Mouse (Mus musculus) intestine, postnatal 0 days (tissue): Measurements from ENCODE around the gene Hscb. TPM values are rescaled to one million over a fixed set of nuclear protein-coding genes. Genes with fewer than 3 reads are reported as not detected.

Experiments used
- ATAC-seq: fragments of 200-750 bp; cut with Nextera tagmentation; 2 replicates; pipeline ENCODE4 v1.8.0; 2017; ENCODE audit warnings: mild to moderate bottlenecking, moderate TSS enrichment, moderate library complexity
- H3K27ac ChIP-seq: fragments of 300-500 bp; sonication (generic); 2 replicates; pipeline ENCODE4 v1.5.1; 2014; ENCODE audit warnings: mild to moderate bottlenecking, low read depth, low read length, moderate library complexity
- H3K27me3 ChIP-seq: fragments of 300-500 bp; sonication (generic); replicated peaks from 2 replicates; pipeline ENCODE4 v1.6.1; 2014; ENCODE audit warnings: low read length, mixed read lengths; ENCODE audit not compliant: control insufficient read depth, insufficient read depth
- H3K36me3 ChIP-seq: fragments of 300-500 bp; sonication (generic); 2 replicates; pipeline ENCODE4 v1.6.1; 2014; ENCODE audit warnings: mild to moderate bottlenecking, moderate library complexity; ENCODE audit not compliant: control insufficient read depth, insufficient read depth
- H3K4me1 ChIP-seq: fragments of 300-500 bp; sonication (generic); replicated peaks from 2 replicates; pipeline ENCODE4 v1.6.1; 2014; ENCODE audit warnings: antibody characterized with exemption, low read length, mixed read lengths; ENCODE audit not compliant: control insufficient read depth, insufficient read depth
- H3K4me2 ChIP-seq: fragments of 300-500 bp; sonication (generic); replicated peaks from 2 replicates; pipeline ENCODE4 v1.6.1; 2014; ENCODE audit warnings: low read depth, mild to moderate bottlenecking, moderate library complexity
- H3K4me3 ChIP-seq: fragments of 300-500 bp; sonication (generic); 2 replicates; pipeline ENCODE4 v1.5.1; 2014; ENCODE audit warnings: low read depth, low read length
- H3K9ac ChIP-seq: fragments of 300-500 bp; sonication (generic); 2 replicates; pipeline ENCODE4 v1.6.1; 2014; ENCODE audit warnings: mild to moderate bottlenecking, low read depth, low read length
- H3K9me3 ChIP-seq: fragments of 300-500 bp; sonication (generic); 2 replicates; pipeline ENCODE4 v1.6.1; 2016; ENCODE audit warnings: mixed run types; ENCODE audit not compliant: control insufficient read depth
- CTCF ChIP-seq: sonication (generic); IDR thresholded peaks from 2 replicates; pipeline ENCODE4 v1.5.1; 2016; ENCODE audit warnings: low read depth, mild to moderate bottlenecking, control low read depth, antibody characterized with exemption, moderate library complexity
- WGBS: fragments of 180-500 bp; shearing (Covaris S2); extraction: QIAGEN DNeasy Blood & Tissue Kit; methylation state at CpG from one replicate; pipeline ENCODE4 v1.1.7; 2014; 5-methylcytosine and 5-hydroxymethylcytosine counted together
- polyA plus RNA-seq: library from polyadenylated mRNA; unstranded; fragments of >200 nt; fragmentation: Nextera tagmentation; extraction: Ambion mirVana; gene quantifications from 2 replicates; pipeline ENCODE4 v1.2.1, GENCODE M21; 2015

Hscb gene
- polyA plus RNA-seq, 1 experiment from 2014 or later = 50.0 TPM

DNA sequence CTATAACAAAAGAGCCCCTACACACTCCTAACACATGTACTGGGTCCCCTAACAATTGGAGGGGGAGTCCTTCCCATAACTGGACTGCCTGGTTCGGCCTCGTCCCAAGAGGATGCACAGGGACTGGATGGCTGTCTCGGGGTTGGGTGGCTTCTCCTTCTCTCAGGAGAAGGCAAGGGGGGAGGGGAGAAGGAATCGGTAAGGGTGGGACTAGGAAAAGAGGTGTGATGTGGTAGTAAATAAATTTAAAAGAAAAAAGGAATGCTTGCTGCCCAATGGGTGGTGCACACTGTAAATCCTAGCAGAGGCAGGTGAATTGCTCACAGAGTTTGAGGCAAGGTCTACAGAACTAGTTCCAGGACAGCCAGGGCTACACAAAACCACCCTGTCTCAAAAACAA lies 33.4 kb downstream of the Hscb start:
- H3K9ac ChIP-seq = no peak overlapping the region
- no peak overlapping the region for H3K4me2 ChIP-seq
- ATAC-seq = no peak
- H3K27ac ChIP-seq = no peak overlapping the region
- peaks cover 4% of the 10 kb centered on the region; the same call in 1 of the 2 replicates for H3K36me3 ChIP-seq
- H3K4me1 ChIP-seq = peaks cover 4% of the 10 kb centered on the region
- H3K9me3 ChIP-seq = no peaks in the 10 kb centered on the region
- no peak overlapping the region for H3K4me3 ChIP-seq
- WGBS = 85% methylated on average over 4 of the region's 4 CpGs
- no peaks in the 10 kb centered on the region for H3K27me3 ChIP-seq
- no peak for TF ChIP-seq CTCF

DNA sequence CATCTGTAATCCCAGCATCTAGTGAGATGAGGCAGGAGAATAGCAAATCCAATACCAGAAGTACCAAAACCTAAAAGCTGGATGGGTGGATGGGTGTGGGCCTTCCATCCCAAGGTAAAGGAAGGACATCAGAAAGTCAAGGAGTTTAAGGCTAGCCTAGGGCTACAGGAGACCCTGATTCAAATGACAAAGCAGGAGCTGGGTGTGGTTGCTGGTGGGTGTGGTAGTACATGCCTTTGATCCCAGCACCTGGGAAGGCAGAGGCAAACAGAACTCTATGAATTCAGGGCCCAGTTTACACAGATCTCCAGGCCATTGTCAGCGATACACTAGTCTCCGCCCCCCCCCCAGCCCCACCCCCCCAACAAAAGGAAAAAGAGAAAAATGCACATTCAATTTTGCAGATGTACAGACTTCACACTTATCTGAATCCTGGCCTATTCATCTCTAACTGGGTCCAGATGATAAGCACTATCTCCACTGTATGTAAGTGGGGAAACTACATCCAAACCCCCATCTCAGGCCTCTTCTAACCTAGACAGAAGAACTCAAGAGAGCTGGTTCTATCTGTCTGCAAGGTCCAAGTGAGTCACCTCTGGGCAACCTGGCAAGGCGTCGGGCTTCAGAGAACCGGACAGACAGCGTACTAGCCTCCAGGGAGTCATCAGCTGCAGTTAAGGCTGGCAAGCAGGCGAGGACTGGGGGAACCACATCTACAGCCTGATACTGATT lies 35.4 kb downstream of the Hscb start:
- no peak for ATAC-seq
- H3K4me3 ChIP-seq = no peak overlapping the region

DNA sequence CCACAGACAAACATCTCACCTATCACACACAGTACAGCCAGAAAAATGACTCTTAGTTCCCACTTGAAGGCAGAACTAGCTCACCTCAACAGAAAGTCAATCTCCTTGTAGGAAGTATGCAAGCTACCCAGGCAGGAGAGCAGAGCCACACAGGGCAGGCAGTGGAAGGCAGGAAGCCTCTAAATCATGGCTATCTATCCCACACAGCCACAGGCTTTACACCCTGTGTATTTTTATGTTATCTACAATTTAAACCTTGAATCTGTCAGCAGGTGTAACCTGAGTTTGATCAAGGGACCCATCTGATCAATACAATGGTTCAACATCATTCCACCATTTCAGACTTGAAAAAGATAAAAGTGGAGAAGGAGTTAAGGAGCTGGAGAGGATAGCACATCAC lies 36.8 kb downstream of the Hscb start:
- Histone ChIP-seq H3K27ac (no peak overlapping the region), H3K4me1 (peaks cover 2% of the 10 kb centered on the region), H3K36me3 (peaks cover 28% of the 10 kb centered on the region), H3K4me2 (no peak overlapping the region), H3K27me3 (no peaks in the 10 kb centered on the region), H3K9me3 (no peaks in the 10 kb centered on the region), H3K9ac (no peak overlapping the region), H3K4me3 (no peak overlapping the region)
- TF ChIP-seq CTCF = no peak
- no peak for ATAC-seq

More for the DNA sequence above, 35.4 kb downstream of the Hscb start:
- Histone ChIP-seq H3K36me3 (peaks cover 14% of the 10 kb centered on the region; the same call in 1 of the 2 replicates), H3K27me3 (no peaks in the 10 kb centered on the region), H3K4me1 (peaks cover 4% of the 10 kb centered on the region), H3K9me3 (no peaks in the 10 kb centered on the region), H3K4me2 (no peak overlapping the region), H3K27ac (no peak overlapping the region), H3K9ac (no peak overlapping the region)
- TF ChIP-seq CTCF = no peak
- 75% methylated on average over 7 of the region's 7 CpGs for WGBS

DNA sequence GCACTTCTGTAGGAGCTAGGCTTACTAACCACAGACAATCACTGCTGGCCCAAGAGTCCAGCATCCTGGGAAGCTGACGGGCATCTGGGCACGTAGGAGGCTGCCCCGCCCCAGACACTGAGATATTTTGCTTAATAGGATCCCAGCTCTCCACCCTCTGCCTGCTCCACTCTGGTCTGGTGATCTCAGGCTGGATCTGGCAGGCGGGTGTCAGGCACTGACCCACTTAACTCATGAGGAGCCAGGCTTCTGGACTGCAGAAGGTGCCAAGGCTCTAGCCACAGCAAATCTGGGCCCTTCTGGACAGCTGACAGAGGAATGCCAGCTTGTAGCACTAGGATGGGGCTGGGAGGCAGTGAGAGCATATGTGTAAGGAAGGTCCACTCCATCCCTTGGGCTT lies 37.4 kb downstream of the Hscb start:
- Histone ChIP-seq H3K36me3 (peaks cover 32% of the 10 kb centered on the region), H3K4me1 (no peaks in the 10 kb centered on the region), H3K27me3 (no peaks in the 10 kb centered on the region), H3K9ac (no peak overlapping the region), H3K9me3 (no peaks in the 10 kb centered on the region), H3K4me3 (no peak overlapping the region), H3K27ac (no peak overlapping the region), H3K4me2 (no peak overlapping the region)
- WGBS = 81% methylated on average over 4 of the region's 4 CpGs
- no peak for TF ChIP-seq CTCF
- ATAC-seq = no peak

DNA sequence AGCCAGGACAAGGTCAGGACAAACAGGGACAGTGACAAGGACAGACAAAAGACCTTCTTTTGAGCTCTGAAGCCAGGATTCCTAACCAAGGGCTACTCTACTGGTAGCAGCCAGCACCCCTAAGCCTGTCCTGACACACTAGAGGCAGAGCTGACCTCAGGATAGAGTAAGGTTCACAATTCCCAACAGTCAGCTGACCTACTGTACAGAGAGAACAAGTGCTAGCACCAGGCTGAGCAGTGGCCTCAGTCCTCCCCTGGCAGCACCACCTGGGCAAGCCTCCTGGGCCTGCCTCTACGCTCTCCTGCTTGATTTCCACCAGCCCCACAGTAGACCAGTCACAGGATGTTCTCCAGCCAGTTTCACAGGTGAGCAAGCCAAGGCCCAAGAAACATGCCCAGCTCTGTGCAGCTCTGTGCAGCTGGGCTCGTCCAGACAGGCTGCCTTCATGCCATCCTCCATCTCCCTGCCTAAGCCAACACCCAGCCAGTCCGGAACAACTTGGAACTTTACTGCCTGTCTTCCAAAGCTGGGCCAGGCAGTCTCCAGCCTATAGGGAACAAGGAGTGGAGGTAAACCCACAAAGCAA lies 38.4 kb downstream of the Hscb start:
- no peaks in the 10 kb centered on the region for H3K9me3 ChIP-seq
- H3K4me3 ChIP-seq = no peak overlapping the region
- 88% methylated on average over 3 of the region's 3 CpGs for WGBS
- peaks cover 40% of the 10 kb centered on the region for H3K36me3 ChIP-seq
- TF ChIP-seq CTCF = no peak
- H3K27ac ChIP-seq = no peak overlapping the region
- no peak overlapping the region for H3K4me2 ChIP-seq
- ATAC-seq = peak; percentile 46
- no peaks in the 10 kb centered on the region for H3K4me1 ChIP-seq
- H3K9ac ChIP-seq = no peak overlapping the region; the same call in 1 of the 2 replicates
- no peaks in the 10 kb centered on the region for H3K27me3 ChIP-seq

GRCm38 (mm10) chr5:110797696-110798095 lies 41.9 kb downstream of the Hscb start:
- H3K4me3 ChIP-seq = no peak overlapping the region
- H3K9ac ChIP-seq = no peak overlapping the region
- peaks cover 71% of the 10 kb centered on the region for H3K36me3 ChIP-seq
- no peak overlapping the region for H3K4me2 ChIP-seq
- no peak overlapping the region for H3K27ac ChIP-seq
- no peaks in the 10 kb centered on the region for H3K27me3 ChIP-seq
- 58% methylated on average over 4 of the region's 4 CpGs for WGBS
- ATAC-seq = peak; percentile 36
- H3K4me1 ChIP-seq = no peaks in the 10 kb centered on the region
- no peaks in the 10 kb centered on the region for H3K9me3 ChIP-seq
- no peak for TF ChIP-seq CTCF
